Mouse (Mus musculus) thymus, postnatal 0 days (tissue): ENCODE data around the gene Cdc42bpb. TPM values are rescaled to one million over a fixed set of nuclear protein-coding genes. Genes with fewer than 3 reads are reported as not detected.

Experiments used
- DNase-seq: peaks from one replicate; pipeline ENCODE4 v3.0.0-alpha.2; 2015; ENCODE audit warnings: low spot score
- polyA plus RNA-seq: library from polyadenylated mRNA; unstranded; fragments of >200 nt; fragmentation: Nextera tagmentation; extraction: Ambion mirVana; gene quantifications from 2 replicates; pipeline ENCODE4 v1.2.1, GENCODE M21; 2015

The Cdc42bpb gene
- polyA plus RNA-seq, 1 experiment from 2014 or later: 4.9 TPM

DNA sequence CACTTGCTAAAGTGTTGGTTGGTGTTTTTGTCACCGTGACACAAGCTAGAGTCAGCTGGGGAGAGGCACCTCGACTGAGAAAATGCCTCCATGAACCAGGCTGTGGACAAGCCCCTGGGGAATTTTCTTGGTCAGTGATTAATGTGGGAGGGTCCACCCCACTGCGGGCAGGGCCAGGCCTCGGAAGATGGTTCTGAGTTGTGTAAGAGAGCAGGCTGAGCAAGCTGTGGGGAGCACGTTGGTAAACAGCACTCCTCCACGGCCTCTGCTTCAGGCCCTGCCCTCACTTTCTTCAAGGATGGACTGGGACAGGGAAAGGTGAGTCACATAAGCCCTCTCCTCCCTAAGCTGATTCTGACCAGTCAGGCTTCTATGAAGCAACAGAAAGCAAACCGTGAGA lies 36.8 kb downstream of the Cdc42bpb start:
- no peak for DNase-seq

DNA sequence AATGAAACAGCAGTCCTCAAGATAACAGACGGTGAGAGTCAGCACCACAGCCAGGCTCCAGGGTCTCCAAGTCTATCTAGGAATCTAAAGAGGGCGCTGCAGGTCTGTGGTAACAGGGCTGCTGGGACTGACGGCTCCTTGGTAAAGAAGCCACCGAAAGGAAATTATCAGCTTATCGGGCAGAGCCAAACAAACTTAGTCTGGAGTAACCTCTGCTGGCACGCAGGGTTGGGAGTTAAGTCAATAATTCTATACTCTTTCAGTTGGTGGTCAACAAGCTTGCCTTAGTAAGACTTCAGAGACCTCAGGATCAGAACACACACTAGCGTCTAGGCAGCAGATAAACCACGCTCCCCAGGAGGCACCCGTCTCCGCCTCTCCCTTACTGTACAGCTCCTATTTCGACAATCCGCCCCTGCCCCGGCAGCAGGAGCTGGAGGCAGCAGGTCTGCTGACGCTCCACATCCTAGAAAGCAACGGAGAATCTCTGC lies 39.6 kb downstream of the Cdc42bpb start:
- DNase-seq: no peak

DNA sequence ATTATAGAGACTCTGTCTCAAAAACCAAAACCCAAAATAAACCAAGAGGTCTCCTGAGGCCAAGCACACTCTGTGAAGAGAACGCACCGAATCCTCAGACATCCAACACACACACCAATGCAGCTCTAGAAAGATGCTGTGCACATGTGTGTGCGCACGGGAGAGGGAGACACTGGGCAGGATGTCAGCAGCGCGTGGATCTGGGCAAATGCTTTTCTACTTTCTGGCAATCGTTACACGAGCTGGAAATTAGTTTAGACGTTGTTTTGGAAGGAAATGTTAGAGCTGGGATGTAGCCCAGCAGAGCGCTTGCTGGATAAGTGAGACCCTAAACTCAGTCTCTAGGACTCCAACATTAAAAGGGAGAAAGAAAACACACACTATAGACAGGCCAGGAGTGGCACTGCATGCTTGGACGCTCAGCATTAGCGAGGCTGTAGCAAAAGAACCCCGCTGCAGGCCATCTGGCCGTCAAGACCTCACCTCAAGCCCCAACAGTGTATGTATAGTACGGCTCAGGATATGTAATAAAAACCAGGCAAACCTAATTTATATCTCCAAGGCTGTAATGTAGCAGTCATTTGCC lies 44.4 kb downstream of the Cdc42bpb start:
- no peak for DNase-seq

DNA sequence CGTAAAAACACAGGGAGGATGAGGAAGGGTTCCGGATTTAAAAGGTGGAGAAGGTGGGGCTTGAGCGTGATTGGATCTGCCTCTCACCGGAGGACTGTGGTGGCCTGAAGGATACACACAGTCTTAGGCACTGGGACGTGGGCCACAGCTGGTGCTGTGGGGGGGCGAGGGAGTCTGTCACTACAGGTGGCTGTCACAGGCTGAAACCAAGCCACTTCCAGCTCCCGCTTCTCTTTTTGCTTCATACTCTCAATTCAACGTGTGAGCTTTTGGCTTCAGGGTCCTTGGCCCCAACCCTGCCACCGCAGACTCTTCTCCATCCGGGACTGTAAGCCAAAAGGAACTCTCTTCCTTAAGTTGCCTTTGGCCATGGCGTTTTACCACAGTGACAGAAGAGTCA lies 45.1 kb downstream of the Cdc42bpb start:
- no peak for DNase-seq

DNA sequence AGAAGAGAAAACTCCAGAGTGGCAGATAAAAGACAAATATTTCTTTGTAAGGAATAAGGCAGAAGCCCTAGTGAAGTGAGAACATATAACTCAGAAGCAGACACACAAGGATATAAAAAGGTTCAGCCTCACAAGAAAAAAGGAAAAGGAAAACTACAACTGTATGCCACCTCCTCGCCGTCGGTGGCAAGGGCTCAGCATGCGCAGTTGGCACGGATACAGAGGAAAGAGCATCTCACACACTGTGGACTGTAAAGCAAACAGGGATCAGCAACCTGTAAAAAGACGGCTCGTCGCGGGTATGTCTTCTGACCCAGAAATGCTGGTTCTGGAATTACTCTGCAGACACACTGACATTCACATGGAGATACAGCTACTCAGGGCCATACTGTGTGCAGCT lies 45.9 kb downstream of the Cdc42bpb start:
- DNase-seq: no peak

DNA sequence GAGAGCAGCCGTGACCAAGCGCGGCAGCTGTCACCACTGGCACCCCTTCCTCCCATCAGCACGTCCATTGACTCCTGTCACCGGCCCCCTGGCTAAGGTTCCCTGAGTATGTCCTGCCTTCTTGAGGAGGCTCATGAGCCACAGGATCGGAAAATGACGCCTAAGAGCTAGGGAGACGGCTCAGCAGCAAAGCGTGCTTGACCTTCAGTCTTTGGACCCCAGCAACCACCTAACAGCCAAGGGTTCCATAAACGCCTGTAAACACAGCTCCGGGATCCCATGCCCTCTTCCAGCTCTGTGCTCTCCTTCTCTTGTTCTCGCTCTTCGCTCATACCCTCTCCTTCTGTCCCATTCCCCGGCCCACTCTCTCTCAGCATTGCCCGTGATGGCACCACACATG lies 48.2 kb downstream of the Cdc42bpb start:
- no peak for DNase-seq

DNA sequence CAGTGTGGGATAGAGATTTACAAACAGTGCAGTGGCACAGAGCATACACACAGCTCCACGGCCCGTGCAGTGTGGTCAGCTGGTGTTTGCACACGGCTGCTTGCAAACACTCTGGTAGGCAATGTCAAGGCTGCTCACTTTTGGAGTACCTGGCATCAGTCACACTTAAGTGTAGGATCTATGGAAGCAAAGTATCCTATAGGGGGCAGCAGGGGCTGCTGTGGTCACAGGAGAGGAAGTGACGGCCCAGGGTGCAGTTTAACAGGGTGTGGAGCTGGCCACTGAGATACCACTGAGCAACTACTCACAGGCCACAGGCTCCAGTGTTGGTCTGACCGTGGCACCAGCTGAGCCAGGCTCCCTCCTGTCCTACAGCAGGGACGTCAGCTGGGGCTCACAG lies 49.2 kb downstream of the Cdc42bpb start:
- DNase-seq: no peak

DNA sequence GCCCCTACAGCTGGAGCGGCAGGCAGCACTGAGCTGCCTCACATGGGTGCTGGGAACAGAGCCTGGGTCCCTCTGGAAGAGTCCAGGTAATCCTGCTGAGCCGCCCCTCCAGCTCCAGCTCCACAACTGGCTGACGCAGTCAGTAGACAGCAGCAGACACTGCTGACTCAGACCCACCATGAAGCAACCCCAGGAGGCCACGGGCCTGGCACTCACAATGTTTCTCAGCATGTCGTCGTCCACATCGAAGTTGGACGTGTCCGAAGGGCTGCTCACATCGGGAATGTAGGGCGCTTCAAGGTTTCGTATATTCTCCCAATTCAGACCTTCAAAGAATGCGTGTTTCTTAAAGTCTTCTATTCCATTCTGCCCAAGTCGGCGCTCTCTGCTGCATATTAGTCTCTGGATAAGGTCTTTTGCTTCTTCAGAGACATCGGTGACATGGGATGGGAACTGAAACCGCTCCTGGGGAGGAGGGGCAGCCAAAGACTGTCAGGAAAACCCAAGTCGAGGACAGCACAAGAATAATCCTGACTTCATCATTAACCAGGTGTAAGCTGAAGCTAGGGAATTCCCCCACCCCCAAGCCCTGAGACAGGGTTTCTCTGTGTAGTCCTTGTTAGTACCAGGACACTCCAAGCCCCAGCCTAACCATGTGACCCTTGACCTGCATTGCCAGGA lies 51.6 kb downstream of the Cdc42bpb start:
- DNase-seq: no peak

DNA sequence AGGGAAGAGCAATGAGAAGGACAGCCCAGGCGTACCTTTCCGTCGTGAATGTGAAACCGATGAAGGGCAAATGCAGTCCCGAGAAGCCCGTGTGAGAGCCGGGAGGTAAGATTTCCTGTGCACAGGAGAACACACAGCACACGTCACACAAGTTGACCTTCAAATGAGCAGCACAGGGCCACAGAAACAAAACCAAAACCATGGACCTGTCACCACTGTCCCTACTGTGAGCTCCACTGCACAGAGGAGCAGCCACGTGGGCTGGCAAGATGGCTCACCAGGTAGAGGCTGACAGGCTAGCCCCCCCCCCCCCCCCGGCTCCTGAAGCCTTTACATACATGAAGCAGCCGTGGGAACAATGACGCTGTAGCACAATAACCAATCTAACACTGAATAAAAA lies 52.6 kb downstream of the Cdc42bpb start:
- DNase-seq: no peak

DNA sequence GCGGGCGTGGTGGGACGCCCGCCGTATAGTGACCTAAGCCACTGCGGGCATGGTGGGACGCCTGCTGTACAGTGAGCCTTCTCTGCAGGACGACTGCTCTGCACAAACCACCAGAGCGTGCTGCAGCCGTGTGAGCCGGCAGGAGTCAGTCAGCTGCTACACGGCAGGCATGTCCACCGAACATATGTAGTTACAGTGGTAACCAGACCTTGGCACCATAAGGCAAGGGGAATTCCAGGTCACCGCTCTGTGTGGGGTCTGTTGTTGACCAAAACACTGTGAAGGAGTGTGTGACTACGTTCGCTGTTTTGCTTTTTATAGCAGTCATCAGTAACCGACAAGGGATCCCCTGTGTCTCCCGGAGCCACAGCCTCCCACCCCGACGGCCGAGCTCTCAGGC lies 53.0 kb downstream of the Cdc42bpb start:
- DNase-seq: no peak

DNA sequence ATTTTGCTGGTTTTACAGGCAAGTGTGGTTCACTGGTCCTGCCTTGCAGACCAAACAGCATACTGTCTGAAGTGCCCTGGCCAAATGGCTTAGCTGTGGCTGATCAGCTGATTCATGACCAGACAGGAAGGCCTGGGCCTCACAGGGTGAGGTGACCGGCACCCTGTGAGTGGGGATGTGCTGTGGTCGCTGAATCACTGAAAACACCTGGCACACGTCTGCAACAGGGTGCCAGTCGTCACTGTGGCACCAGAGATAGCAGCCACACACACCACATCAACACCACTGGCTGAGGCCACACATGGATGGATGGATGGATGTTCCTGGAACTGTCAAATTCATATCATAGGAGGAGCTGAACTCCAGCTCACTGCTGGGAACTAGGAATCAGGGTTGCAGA lies 54.1 kb downstream of the Cdc42bpb start:
- no peak for DNase-seq

DNA sequence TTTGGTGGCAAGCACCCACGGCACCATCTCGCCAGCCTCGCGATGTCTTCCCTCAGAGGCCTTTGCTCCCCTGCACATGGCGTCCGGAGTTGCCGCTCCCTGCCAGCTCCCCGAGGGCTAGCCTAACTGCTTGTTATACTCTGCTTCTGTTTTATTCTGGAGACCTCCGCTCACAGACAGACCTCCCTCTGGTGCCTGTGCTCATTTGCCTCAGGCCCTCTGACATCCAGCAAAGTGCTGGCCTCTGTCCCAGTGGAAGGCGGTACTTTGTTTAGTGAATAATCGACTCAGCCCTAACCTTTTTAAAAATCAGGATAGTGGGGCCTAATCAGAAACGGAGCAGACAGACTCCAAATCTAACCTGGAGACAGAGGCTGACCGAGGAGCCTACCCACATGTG lies 55.7 kb downstream of the Cdc42bpb start:
- no peak for DNase-seq

DNA sequence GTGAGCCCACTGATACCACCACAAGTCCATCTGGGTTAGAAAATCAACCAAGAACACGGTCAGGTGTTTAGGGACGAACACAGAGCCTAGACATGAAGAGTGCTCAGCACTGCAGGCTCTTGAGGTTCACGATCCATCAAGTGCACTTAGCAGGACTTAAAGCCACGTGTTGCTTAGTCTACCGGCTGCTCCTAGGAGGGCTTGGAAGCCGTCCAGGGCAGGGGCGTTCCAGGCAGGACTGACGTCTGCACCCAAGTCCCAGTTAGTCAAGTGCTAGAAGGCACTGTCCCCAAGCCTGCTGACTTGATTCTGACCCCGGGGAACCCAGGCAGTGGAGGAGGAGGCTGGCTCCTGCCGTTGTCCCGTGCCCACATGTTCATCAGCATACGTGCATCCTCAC lies 57.0 kb downstream of the Cdc42bpb start:
- DNase-seq: no peak

DNA sequence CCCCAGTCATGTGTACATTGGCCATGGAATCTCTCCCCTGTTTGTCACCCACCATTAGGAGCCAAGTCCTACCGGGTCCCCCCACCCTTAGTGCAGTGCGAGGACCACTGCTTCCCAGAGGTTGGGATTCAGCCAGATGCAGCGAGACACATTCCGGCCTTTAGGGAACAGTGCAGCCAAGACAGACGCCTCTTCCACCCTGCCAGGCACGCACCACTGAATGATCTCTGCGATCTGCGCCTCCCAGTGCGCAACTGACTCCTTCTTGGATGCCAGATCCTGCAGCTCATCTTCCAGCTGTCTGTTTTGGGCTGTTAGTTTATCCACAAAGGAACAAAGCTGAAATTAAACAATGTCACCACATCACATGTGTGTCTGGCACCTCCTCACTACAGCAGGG lies 59.8 kb downstream of the Cdc42bpb start:
- DNase-seq: no peak

DNA sequence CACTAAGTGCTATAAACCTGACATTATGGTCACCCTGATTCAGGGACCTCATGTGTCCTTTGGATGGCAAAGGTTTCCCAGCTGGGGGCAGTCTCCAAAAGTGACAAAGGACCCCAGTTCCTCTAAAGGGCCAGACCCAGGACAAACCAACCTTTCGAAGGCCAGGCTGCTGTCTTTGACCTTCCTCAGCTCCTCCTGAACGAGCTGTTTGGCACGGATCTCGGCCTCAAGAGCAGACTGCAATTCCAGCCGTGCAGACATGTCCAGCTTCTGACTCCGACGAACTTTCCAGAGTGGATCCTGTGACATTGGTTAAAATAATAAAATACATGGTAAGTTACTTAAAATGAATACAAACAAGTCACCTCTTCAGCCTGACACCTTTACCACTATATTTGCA lies 63.2 kb downstream of the Cdc42bpb start:
- DNase-seq: no peak

DNA sequence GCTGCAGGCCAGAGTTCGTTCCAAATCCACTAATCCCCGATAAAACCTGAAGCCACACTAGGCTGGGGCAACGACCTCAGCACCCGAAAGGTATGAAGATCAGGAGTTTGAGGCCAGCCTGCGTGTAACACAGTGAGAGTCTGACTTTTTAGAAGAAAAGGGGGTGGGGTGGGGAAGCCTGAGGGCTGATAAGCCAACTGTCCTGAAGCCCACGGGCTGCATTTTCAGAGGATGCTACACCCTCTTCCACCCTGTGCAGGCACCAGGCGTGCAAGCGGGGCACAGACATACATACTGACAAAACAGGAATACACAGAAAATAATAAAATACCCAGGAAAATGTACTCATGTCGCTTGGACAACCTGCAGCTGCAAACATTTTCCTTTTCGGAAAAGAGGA lies 65.7 kb downstream of the Cdc42bpb start:
- DNase-seq: no peak

DNA sequence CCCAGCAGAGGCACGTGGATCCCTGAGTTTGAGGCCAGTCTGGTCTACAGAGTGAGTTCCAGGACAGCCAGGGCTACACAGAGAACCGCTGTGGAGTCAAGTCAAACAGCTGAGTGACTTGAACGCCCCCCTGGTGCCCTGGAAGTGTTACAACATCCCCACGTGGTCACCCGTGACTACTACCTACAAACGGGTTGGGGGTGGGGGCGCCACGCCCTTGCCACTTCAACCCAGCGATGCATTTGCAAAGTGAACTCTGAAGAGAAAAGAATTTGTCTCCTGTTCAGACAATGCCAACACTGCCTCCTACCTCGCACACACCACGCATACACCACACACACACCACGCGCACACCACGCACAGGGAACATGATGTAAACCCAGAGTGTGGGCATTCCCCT lies 67.6 kb downstream of the Cdc42bpb start:
- DNase-seq: no peak

DNA sequence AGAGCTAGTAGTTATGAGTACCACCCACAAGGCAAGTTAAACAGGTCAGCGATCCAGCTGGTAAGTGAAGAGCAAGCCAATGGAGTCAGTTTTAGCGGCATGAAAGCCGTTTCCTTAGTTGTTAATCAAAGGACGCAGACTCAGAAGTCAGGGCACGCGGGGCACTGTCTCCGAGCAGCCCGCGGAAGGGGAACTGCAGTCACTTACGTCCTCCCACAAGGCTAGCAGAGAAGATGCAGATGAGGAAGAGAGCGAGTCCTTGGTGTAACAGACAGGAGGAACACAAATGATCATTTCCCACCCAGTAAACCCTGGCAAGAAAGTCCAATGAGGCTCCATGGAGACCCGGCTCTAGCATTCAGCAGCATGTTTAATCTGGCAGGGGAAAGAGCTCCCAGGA lies 68.3 kb downstream of the Cdc42bpb start:
- DNase-seq: peak; percentile 34

DNA sequence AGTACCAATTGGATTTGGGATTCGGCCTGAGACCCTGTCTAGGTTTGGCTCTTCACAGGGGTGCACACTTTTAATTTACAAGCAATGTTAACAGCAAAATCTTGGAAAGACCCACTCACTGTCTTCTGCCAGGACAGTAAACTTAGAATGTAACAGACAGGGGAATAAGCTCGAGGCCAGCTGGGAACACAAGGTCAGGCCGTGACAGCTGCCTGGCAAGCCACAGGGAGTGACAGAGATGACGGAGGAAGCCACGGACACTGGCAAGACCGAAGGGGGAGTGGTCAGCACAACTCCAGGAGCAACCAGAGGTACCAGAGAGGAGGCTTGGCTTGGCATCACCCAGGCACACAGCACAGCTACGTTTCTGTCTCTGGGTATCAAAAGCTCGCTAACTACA lies 70.7 kb downstream of the Cdc42bpb start:
- no peak for DNase-seq

DNA sequence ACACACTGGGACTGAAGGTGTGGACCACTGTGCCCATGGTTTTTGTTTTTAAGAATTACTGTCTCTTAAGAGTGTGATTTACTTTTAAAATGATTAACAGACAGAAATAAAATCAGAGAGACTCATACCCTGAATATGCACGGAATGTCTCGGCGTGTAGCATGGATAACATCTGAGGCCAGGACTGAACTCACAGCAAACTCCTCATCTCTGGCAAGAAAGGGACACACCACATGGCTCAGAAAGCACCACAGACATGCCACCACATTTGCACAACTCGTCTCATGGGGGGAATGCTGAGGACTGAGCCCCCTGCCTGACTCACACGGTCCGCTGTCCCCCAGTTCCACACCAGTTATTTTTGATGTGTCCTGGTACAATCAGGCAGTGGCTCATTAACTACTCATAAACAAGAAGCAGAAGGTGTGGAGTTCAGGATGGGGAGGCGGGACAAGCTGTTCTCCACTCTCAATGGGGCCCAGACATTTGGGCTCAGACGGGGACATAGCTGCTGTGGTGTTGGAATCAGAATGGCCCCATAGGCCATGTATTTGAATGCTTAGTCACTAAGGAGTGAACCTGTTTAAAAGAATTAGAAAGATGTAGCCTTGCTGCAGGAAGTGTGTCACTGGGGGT lies 73.7 kb downstream of the Cdc42bpb start:
- no peak for DNase-seq

DNA sequence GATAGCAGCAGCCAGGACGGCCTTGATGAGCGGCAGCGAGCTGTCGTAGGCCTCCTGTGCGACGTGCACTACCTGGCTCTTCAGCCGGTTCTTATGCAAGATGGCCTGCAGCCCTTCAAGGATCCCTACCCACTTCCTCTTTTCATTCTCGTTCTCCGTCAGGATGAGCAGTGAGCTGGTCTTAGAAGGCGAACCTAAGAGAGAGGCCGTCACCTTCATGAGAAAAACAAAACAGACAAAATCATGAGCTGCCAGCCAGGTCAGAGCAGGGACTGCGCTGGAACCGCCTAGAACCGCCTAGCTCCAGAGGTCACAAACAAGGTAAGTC lies 75.5 kb downstream of the Cdc42bpb start:
- DNase-seq: no peak

DNA sequence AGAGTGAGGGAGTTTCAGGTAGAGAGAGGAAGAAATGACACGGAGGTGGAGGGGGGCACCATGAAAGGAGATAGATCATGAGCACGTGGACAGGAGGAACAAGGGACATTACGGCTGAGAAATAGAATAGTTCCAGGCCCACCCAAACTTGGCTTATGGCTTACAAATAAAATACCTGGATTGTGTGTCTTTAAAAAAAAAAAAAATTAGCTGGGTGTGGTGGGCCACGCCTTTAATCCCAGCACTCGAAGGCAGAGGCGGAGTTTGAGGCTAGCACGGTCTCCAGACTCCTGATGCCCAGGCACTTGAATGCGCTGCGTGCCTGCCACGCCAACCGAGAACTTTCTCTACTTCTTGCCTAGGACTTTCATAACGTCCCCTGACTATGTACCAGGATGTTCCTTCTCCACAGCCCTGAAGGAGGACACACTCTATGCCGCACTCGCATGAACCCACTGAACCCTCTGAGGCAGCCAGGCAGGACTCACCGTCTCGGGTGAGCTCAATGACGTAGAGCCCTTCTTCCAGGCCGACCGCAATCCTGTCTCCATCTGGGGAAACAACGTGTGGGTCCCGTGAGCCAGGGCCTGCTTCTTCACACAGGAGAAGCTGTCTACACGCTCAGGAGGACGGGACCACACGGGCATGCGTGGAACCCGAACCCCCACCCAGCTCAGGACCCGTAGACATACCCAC lies 76.0 kb downstream of the Cdc42bpb start:
- DNase-seq: no peak

DNA sequence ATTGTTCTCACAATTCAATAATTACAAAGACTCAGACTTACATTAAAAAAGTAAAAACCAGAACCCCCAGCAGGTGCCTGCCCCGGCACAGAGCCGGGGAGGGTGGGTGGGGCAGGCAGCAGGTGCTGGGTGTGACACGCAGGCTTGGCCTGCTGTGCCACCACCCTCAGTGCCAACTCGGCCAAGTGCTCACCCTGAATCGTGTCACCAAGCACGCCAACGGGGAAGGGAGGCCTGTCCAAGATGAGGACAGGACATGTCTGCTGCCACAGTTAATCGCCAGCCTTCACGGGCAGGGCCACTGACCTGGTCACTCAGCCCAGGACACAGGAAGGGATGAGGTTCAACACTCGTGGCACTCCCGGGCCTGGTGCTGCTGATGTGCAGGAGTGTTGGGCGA lies 84.5 kb downstream of the Cdc42bpb start:
- DNase-seq: no peak
